Mouse (Mus musculus) gastrocnemius, adult 8-10 months (tissue): ENCODE results near the gene Safb2. TPM values are rescaled to one million over a fixed set of nuclear protein-coding genes. Genes with fewer than 3 reads are reported as not detected.

ENCODE experiments used
- DNase-seq, 2 experiments: peaks; one replicate each; pipeline ENCODE4 v3.0.0; 2022; ENCODE audit warnings: low spot score in 2 of 2
- total RNA-seq, 4 experiments: library from RNA; stranded (reverse); gene quantifications; 2 replicates each; pipeline ENCODE4 v1.2.4; 2022

Gene Safb2
- total RNA-seq, 4 experiments from 2014 or later = 19.7 to 30.7 (median 25.9) TPM

DNA sequence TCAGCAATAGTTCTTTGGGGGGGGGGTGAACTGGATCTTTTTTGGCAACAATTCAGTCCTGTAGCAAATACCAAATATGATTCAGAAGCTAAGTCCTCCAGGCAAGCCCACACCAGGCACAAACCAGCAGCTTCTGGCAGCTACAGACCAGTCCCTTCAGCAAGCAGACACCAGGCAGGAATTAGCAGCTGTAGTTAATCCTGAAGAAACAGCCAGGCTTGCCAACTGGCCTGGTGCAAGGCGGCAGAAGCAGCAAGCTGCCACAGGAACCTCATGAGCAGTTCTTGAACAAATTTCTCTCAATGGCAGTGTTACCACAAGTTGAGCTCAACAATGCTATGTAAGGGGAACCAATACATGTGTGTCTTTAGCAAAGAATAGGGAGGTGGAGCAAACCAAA lies 61.6 kb downstream of the Safb2 start:
- no peak for DNase-seq

DNA sequence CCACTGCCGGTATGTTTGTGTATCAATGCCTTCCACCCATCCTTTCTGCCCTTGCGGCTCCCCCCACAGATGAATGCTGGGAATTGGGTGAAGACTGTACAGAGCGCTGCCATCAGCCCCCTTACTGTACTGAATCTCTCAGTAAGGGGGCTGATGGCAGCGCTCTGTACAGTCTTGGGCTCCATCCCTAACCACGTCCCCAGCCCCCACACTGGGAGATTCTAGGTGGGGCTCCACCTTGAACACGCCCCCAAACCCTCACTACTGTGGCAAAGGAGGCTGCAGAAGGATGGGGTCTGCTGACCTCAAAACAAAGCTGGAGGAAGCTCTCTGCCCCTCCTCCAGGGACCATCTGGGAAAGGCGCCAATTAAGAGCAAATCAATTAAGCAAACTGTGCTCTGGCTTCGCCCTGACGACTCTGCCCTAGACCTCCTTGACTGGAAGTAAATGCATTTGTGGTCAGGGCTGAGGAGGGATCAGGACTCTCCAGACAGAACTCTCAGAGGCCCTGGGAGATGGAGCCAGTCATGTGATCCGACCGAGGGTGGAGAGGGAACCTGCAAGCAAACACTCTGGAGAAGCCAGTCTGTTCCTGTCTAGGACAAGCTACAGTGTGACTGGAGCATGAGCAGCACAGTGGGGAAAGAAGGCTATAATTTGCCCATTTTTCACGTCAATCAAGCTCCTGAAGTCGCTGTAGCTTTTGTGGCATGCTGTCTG lies 68.5 kb downstream of the Safb2 start:
- no peak for DNase-seq

DNA sequence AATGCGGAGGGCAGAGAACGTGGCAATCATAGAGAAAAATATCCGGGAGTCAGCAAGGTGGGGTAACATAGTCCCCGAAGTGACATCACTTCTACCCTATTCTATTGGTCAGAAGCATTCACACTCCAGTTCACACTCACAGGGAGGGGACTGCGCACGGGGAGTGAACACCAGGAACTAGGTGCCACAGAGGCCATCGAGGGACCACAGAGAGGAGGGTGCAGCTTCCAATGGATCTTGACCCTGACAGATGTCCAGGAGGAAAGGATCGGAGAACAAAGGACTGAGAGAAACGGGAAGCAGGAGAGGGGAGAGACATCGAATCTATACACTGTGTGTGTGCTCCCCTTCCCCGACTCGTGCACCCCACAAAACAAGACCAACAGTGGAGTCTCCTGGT lies 69.5 kb downstream of the Safb2 start:
- no peak for DNase-seq

DNA sequence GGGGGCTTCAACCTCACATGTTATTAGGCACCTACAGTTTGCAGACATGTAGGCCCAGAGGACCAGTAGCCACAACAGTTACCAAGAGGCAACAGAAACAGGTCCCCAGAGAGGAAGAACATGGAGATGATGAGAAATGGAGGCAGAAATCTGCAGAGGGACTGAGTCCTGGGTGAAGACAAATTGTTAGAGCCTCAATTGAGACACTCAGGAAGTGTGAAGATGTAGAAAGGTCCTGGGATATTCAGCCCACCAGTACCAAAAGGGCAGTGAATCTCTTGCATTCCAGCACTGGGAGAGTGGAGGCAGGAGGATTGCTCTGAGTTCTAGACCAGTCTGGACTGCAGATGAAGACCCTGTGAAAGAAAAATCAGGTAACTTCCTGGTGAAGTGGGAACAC lies 70.1 kb downstream of the Safb2 start:
- no peak for DNase-seq

DNA sequence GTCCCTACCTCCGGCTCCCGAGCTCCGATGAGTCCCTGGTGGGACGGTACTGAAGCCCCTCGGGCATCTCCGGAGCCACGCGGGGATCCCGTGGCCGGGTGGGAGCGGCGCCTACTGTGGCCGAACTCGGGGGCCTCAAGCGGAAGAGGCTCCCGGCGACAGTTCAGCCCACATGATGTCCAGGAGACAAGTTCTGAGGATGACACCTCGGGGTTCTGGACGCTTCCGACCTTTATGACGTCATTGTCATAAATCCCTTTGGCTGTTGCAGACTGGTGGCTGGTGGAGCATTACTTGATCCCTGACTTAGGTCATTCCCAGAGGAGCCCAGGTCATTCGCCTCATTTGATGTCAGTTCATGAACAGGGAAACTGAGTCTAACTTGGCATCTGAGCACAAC lies 72.1 kb downstream of the Safb2 start, which contains the start of gene Znrf4:
Gene Znrf4, minus strand, starts transcription at position 122 of the 400 bp plus-strand sequence.
- no peak for DNase-seq

DNA sequence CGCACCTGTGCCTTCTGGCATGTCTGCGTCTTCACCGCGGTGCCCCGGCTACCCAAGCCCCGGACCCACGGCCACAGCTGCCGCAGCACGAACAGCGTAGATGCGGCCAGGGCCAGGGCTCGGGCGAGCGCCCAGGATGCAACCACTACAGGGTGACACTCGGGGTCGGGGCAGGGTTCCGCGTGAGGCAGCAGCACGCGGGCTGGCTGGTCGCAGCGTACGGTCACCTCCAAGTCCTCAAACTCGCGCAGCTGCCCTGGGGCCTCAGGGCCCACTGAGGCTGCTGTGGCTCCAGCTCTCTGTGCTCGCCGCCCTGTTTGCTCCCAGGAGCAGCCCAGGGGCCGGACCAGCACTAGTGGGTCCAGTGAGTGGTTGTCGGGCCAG lies 72.7 kb downstream of the Safb2 start:
- no peak for DNase-seq

DNA sequence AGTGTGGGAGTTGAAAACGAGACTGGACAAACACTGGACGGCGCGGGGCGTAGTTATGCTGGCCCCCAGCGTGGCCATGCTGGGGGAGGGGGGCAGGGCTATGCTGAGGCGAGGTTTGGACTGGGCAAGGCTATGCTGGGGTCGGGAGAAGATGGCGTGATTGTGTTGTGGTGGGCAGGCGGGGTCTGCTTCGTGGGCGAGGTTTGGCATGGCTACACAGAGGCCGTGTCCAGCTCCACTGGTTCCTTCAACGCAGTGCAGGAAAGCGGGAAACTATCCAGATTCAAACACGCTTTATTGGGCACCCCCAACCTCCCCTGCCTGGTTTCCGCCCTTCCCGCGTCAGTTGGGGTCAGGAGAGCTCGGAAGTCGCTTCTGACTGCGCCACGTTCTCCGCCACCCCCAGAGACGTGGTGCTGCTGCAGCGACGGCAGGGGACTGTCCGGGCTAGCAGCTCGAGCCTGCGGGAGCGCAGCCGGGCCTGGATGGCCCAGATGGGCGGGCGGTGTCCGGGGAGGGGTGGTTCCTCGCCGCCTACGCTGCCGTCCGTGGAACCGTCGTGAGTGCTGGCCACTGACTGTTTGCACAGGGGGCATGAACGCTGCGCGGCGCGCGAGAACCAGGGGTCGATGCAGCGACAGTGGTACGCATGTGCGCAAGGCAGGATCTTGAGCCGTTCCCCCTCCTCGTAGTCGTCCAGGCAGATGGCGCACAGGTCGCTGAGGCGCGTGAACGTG lies 73.2 kb downstream of the Safb2 start:
- no peak for DNase-seq

Other genes starting within 250 kb of the Safb2 start
- 10 to 100 TPM; 25.5 to 38.3 (median 30.6) TPM for gene Ptprs, start 108.1 kb downstream of the Safb2 start, total RNA-seq
- not detected for gene Znrf4, start 72.2 kb downstream of the Safb2 start, total RNA-seq
- gene Gm20219, start 30.2 kb downstream of the Safb2 start, total RNA-seq = under 1 TPM; 0.31 to 0.83 (median 0.40) TPM
- gene Safb, start 240 bp upstream of the Safb2 start, total RNA-seq = 10 to 100 TPM; 29.6 to 46.7 (median 37.6) TPM
- gene 2410015M20Rik, start 25.2 kb upstream of the Safb2 start, total RNA-seq = 100 to 1,000 TPM; 119 to 142 (median 131) TPM
- gene Rpl36, start 28.8 kb upstream of the Safb2 start, total RNA-seq = 100 to 1,000 TPM; 576 to 726 (median 610) TPM
- 10 to 100 TPM; 63.0 to 69.4 (median 67.5) TPM for gene Lonp1, start 42.3 kb upstream of the Safb2 start, total RNA-seq
- gene Catsperd, start 43.6 kb upstream of the Safb2 start, total RNA-seq = not detected
- 10 to 100 TPM; 36.5 to 40.7 (median 39.7) TPM for gene Ranbp3, start 88.7 kb upstream of the Safb2 start, total RNA-seq
- gene Ndufa11, start 133.2 kb upstream of the Safb2 start, total RNA-seq = 100 to 1,000 TPM; 325 to 413 (median 358) TPM
- gene Vmac, start 133.4 kb upstream of the Safb2 start, total RNA-seq = 1 to 10 TPM; 1.8 to 3.1 (median 2.4) TPM
- 1 to 10 TPM; 1.9 to 5.0 (median 3.5) TPM for gene Nrtn, start 172.9 kb upstream of the Safb2 start, total RNA-seq
- gene Dus3l, start 180.2 kb upstream of the Safb2 start, total RNA-seq = 10 to 100 TPM; 12.6 to 17.4 (median 15.4) TPM
- gene Prr22, start 185.7 kb upstream of the Safb2 start, total RNA-seq = under 1 TPM in 1 of 4 experiments, not detected in 3; 0.12 TPM
- gene Rfx2, start 246.4 kb upstream of the Safb2 start, total RNA-seq = 1 to 10 TPM; 1.8 to 3.6 (median 2.5) TPM